Mouse (Mus musculus) monocyte, adult 5-6 weeks (primary cell): ENCODE data around the gene Atg7. TPM values are rescaled to one million over a fixed set of nuclear protein-coding genes. Genes with fewer than 3 reads are reported as not detected.

ENCODE experiments used
- ATAC-seq: fragments of 153-309, 156-312 bp; replicated peaks from 2 replicates; pipeline ENCODE4 v1.8.0; 2017; ENCODE audit warnings: mild to moderate bottlenecking; ENCODE audit not compliant: low TSS enrichment, insufficient number of reproducible peaks, severe bottlenecking, poor library complexity, low FRiP score
- total RNA-seq: library from RNA; stranded (forward); fragments of 200-1000, 200-491, 200-594 nt; gene quantifications from 3 replicates; pipeline ENCODE4 v1.2.3, GENCODE M21; 2017

Gene Atg7
- total RNA-seq, 1 experiment from 2014 or later = 31.0 TPM

GRCm38 (mm10) chr6:114770337-114770736 is 127.4 kb downstream of the Atg7 start:
- no peak for ATAC-seq

DNA sequence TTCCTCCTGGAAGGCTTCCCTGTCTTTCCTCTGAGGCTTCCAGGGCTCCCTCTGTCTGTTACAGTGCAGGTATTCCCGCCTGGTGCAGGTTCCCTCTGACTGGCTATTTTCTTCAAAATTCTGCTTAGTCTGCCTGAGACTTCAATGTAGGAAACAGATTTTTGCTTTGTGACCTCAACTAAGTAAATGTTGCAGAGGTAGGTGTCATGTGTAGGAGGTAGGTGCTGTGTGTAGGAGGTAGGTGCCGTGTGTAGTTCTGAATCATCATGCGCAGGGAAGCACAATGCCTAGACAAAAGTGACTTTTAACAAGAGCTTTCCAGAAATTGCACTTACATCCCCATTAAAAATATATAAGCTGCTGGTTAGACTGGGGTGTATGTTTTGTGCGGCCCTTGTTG is 128.6 kb downstream of the Atg7 start:
- no peak for ATAC-seq

DNA sequence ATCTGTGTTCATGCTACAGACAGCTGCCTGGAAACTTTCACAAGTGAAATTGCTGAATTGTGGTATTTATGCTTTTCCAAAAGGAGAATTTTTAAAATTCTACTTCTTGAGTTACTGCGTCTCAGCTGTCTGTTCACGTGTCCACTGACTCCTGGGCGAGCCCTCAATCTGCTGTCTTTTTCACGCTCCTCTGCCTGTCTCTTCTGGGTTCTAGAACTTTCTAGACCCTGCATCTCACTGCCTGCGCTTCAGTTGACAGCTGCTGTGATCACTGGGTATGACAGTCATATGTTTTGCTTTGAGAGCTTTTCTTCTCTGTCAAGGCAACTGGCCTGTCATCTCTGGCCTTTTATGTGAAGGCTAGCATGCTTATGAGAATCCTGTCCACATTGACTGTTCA is 132.3 kb downstream of the Atg7 start:
- ATAC-seq = no peak

- ATAC-seq = no peak
Observed at GRCm38 (mm10) chr6:114777872-114778271, 135.0 kb downstream of the Atg7 start.

- no peak for ATAC-seq
Observed at GRCm38 (mm10) chr6:114778650-114779049, 135.8 kb downstream of the Atg7 start.

DNA sequence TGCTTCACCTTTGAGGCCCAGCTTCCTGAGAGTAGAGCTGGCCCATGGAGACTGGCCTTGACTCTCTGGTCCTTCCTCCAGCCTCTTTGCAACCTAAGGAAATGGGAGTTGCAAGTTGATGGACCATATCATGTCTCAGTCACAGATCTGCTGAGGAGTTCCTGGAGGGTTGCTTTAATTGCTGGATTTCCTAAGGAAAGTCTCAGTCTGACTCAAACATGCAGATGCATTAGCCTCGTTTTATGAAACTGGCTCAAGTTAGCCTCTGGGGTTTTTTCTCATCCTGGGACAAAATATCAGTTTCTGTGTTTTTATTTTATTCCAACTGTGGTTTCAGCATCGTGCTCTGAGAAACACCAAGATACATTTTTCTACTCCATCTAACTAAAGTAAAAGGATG is 137.7 kb downstream of the Atg7 start:
- no peak for ATAC-seq

DNA sequence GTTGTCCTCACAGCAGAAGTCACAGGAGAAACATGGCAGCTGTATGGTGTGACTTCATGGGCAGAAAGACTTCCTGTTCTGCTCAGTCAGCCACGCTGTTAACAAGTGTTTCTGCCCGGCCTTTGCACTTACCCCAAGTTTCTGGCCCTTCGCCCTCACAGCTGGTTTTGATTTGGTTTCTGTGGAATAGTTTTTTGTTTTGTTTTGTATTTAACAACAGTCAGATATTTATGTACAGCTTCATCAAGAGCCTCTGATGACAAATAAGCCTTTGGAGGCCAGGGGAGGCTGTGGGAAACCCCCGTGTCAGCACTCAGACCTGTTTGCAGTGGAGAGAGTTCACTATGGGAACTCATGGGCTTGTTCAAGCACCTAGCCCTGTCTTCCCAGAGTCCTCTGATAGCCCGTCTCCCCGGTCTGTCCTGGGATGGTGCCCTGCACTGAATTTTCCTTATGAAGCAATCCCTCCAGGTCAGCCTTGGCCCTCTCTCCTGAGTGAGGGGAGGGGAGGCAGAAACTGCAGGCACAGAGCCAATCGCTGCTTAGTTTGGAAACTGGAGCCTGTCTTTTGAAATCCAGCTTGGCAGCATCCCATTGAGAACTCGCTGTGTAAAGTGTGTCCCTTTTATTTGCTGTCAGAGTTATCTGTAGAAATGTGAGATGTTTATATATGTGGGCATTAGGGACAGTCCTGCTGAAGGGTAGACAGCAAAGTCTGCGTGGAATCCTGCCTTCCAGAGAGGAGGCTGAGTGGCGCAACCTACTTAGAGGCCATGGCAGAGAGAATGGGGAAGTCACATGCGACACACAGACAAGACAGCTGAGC is 138.7 kb downstream of the Atg7 start:
- ATAC-seq = peak; percentile 66

- ATAC-seq = no peak
Observed at GRCm38 (mm10) chr6:114782486-114782885, 139.6 kb downstream of the Atg7 start.

DNA sequence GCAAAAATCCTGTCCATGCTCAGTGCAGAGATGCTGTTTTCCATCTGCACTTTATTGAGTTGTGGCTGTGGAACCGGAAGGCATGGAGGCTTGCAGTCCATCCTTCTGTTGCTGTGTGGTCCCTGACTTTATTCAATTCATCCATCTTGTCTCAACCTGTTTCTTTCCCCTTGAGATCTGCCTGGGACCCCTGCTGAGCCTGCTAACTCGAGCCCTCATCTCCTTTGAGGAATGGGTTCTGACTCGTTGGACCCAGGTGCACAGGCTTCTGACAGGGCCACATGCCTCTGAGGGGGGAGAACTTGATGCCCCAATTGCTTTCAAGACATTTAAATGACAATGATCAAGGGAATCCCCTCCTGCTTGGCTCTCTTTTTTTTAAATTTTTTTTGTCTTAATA is 143.6 kb downstream of the Atg7 start:
- ATAC-seq = no peak

DNA sequence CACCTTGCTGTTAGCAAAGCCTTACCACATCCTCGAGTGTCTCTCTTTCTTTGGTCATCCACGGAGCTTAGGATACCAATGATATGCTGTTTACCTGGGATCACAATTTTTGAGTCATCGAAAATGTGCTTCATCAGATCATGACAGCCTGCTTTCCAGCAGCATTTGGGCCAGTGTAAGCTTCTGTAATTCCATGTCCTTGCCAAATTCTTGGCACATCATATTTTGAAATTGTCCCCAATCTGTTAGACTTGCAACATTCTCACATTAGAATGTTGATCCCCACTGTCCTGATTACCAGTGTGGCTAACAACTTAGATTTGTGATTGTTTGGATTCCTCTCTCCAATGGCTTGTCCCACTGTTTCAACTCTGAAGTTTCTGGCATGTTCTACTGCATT is 144.7 kb downstream of the Atg7 start:
- no peak for ATAC-seq

DNA sequence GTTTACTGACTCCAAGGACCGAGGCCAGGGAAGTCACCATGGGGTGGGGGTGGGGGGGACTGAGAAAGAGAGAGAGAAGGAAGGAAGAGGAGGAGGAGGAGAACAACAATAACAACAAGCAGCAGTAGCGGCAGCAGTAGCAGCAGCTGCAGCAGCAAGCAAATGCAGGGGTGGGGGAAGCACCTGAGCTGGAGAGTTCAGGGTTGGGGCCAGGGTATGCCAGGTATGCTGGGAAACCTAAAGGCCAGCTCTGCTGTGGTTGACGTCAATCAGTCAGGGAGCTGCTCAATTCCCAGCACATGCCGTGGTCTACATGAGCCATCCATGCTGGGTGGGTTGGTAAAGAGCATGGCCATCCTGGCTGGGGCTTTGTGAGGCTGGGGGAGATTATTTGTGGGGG is 145.8 kb downstream of the Atg7 start:
- no peak for ATAC-seq

GRCm38 (mm10) chr6:114790084-114790483 is 147.2 kb downstream of the Atg7 start:
- no peak for ATAC-seq

GRCm38 (mm10) chr6:114790902-114791301 is 148.0 kb downstream of the Atg7 start:
- ATAC-seq = no peak

DNA sequence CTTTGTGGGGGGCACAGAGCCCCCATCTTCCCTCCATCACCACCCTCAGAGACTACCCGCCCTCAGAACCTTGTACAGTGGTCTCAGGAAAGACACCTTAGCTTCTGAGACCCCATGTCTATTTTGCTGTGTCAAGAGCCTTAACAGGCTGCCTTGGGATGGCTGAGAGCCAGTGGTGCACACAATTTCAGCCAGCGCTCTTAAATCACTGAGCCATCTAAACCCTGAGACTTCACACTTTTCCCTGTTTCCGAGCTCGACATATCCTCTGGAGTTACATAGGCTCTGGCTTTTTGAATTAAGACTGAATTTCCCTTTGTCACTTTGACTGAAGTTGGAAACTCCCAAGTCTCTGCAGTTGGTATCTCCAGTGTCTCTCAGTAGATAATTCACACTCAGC is 148.9 kb downstream of the Atg7 start:
- no peak for ATAC-seq

GRCm38 (mm10) chr6:114794706-114795105 is 151.8 kb downstream of the Atg7 start:
- ATAC-seq = no peak

- ATAC-seq = no peak
Observed at GRCm38 (mm10) chr6:114795706-114796325, 152.9 kb downstream of the Atg7 start.

GRCm38 (mm10) chr6:114797901-114798300 is 155.0 kb downstream of the Atg7 start:
- no peak for ATAC-seq

GRCm38 (mm10) chr6:114798715-114799114 is 155.8 kb downstream of the Atg7 start:
- no peak for ATAC-seq

DNA sequence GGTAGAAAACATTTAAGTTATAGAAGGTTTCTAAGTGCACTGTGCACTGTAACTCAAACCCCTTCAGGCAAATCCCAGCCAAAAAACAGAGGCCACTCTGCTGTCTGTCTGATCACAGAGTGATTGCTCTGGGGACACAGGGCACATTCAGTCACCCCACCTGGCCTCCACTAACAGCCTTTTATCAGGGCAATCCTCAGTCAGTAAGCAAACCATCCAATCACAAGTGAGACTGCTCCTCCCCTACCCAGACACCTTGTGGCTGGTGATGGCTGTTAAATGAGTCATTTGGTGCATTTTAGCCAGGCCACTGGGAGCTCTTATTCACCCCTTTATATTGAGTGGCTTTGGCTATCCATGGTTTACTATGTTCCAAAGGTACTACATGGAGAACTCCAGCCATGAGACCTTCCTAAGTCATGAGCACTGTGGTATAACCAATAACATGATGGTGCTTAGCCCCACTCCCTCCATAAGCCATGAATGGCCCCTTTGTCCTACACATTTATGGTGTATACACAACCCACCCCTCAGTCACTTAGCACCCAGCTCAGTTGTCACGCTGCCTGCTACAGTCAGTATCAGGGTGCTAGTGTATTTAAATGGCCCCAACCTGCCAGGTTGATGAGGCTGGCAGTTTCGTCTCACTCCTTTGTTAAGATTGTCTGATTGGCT is 157.5 kb downstream of the Atg7 start:
- ATAC-seq = no peak
